Mouse (Mus musculus): ENCODE measurements at regions not wholly inside any gene's neighbourhood (a gene's known extent, or its start where the extent isn't known, plus 50 kb on each side); places are given as distances from the start of the nearest gene placed in this dataset.
A peak's percentile ranks its signal among the peaks of the same experiment; 100 is the strongest.

DNA sequence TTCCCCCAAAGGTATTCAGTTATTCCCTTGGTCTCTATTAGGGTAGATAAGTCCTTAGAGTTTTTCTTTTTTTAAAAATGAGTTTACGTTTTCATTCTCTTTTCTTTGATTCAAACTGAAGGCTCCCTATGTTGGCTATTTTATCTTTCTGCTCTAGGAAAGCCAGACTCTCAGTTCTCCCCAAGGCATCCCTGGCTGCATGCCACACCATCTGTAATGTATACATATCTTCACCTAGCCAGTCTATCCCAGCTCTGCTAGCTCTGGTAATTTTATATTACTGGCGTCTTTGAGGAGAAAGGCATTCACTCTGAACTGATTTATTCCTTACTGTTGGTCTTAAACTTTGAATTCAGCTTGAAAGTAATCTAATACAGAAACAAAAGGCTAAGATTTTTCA, 65.2 kb upstream of the Cabcoco1 start:
- ATAC-seq (replicated peaks in 1 of 2; ENCODE audit: insufficient read depth in 1 of 2, low FRiP score in 2 of 2, low TSS enrichment in 1 of 2, low read depth in 1 of 2, poor library complexity in 2 of 2, severe bottlenecking in 2 of 2), result no peak

- no peak for ATAC-seq (replicated peaks in 1 of 2; ENCODE audit: insufficient read depth in 1 of 2, low FRiP score in 2 of 2, low TSS enrichment in 1 of 2, low read depth in 1 of 2, poor library complexity in 2 of 2, severe bottlenecking in 2 of 2)
Observed at GRCm38 (mm10) chr10:68611906-68612305, 70.2 kb upstream of the Cabcoco1 start.

DNA sequence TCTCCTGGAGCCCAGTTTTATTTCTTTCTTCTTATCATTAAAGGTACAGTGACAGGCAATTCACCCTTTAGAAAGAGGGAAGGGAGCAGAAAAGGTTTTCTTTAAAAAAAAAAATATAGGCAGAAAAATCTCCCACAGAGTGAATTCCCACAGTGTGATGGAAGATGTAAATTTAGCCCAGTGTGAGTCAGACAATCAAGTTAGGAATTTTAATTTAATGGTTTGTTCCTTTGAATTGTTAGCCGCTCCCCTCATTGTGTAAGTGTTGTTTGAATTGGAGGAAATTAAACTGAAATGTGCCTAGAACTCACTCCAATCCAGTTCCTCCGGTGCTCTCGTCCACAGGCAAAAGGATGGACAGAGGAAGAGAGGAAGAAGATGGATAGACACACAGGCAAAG, 71.0 kb upstream of the Cabcoco1 start:
- no peak for ATAC-seq (replicated peaks in 1 of 2; ENCODE audit: insufficient read depth in 1 of 2, low FRiP score in 2 of 2, low TSS enrichment in 1 of 2, low read depth in 1 of 2, poor library complexity in 2 of 2, severe bottlenecking in 2 of 2)

DNA sequence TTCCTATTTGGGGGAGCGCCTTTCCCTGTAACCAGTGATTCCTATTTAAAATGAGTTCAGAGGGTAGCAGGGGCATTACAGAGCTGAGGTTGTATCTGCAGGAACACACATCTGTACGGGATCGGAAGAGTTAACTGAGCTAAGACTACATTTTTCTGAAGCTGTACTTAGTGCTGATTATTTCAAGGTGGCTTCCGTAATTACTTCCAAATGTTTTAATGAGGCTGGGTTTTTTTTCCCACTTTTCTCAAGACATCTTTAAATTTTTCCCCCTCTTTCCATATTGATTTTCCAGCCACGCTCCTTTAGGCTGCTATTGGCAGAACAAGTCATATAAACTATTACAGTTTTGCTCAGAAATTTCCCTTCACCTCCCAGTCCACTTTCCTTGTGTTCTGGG, 82.1 kb upstream of the Cabcoco1 start:
- ATAC-seq (replicated peaks in 1 of 2; ENCODE audit: insufficient read depth in 1 of 2, low FRiP score in 2 of 2, low TSS enrichment in 1 of 2, low read depth in 1 of 2, poor library complexity in 2 of 2, severe bottlenecking in 2 of 2), result no peak

GRCm38 (mm10) chr10:68625329-68625728, 83.6 kb upstream of the Cabcoco1 start:
- no peak; a peak in 1 of 4 replicates for ATAC-seq (replicated peaks in 1 of 2; ENCODE audit: insufficient read depth in 1 of 2, low FRiP score in 2 of 2, low TSS enrichment in 1 of 2, low read depth in 1 of 2, poor library complexity in 2 of 2, severe bottlenecking in 2 of 2)

GRCm38 (mm10) chr10:68625752-68626151, 84.1 kb upstream of the Cabcoco1 start:
- no peak for ATAC-seq (replicated peaks in 1 of 2; ENCODE audit: insufficient read depth in 1 of 2, low FRiP score in 2 of 2, low TSS enrichment in 1 of 2, low read depth in 1 of 2, poor library complexity in 2 of 2, severe bottlenecking in 2 of 2)

DNA sequence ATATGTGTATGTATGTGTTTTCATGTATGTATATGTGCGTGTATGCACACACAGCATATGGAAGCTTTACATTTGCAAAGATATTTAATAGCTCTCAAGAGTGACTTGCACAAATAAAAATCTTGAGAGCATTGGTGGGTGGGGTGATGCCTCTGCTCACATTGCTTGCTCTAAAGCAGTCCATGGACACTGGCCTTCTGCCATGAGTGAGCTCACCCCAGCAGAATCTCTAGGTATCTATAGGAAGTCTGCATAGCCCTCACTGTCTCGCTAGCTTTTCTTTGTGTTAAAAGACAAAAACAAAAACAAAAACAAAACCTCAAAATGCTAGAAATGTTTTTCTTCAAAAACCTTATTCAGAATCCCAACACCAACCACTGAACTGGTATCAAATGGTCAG, 87.8 kb upstream of the Cabcoco1 start:
- no peak for ATAC-seq (replicated peaks in 1 of 2; ENCODE audit: insufficient read depth in 1 of 2, low FRiP score in 2 of 2, low TSS enrichment in 1 of 2, low read depth in 1 of 2, poor library complexity in 2 of 2, severe bottlenecking in 2 of 2)

DNA sequence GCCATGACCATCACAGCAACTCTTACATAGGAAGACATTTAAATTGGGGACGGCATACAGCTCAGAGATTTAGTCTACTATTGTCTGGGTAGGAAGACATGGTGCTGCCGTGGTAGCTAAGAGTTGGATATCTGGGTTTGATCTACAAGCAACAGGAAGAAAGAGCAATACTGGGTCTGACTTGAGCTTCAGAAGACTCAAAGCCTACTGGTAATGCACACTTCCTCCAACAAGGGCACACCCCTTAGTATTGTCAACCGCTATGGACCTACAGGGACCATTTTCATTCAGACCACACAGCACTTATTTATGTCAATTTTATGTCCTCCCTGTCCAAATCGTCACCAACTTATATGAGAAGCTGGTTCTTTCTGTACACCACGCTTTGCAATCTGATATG, 90.3 kb upstream of the Tmem26 start:
- no peak for ATAC-seq (replicated peaks in 1 of 2; ENCODE audit: insufficient read depth in 1 of 2, low FRiP score in 2 of 2, low TSS enrichment in 1 of 2, low read depth in 1 of 2, poor library complexity in 2 of 2, severe bottlenecking in 2 of 2)

DNA sequence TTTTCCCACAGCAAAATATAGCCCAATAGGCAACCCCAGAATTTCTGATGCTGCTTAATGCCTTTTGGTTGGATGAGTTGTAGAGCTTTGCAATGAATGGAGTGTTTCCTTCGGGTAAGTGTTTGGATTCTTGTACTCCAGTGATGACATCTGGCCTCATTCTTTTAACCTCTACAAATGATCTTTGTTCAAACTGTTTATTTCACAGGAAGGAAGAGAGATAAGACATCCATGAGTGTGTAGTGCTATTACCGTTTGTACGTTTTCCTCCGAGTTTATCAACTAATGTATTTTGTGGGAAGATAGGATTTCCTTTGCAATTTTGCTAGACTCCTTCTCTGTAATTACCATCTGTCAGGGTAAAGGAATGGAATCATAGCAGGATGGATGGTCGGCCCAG, 70.7 kb upstream of the Tmem26 start:
- ATAC-seq (replicated peaks in 1 of 2; ENCODE audit: insufficient read depth in 1 of 2, low FRiP score in 2 of 2, low TSS enrichment in 1 of 2, low read depth in 1 of 2, poor library complexity in 2 of 2, severe bottlenecking in 2 of 2), result no peak

- ATAC-seq (replicated peaks in 1 of 2; ENCODE audit: insufficient read depth in 1 of 2, low FRiP score in 2 of 2, low TSS enrichment in 1 of 2, low read depth in 1 of 2, poor library complexity in 2 of 2, severe bottlenecking in 2 of 2), result no peak
Observed at GRCm38 (mm10) chr10:68655491-68655890, 68.0 kb upstream of the Tmem26 start.

DNA sequence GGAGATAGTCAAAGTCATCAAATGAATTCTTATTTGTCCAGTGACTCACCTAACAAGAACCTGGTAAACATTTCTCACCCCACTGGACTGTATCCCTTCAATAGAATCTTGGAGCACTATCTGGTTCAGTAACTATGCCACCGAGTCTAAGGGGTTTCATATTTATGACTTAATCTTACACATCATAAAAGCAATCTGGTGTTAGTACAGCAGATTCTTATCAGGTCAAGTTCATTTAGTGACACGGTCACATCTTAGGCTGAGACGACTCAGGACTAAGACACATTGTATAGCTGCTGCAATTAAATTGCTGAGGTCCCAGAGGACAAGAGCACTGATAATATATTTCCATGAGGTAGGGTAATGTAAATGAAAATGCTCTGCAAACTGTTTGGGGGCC, 57.4 kb upstream of the Tmem26 start:
- ATAC-seq (replicated peaks in 1 of 2; ENCODE audit: insufficient read depth in 1 of 2, low FRiP score in 2 of 2, low TSS enrichment in 1 of 2, low read depth in 1 of 2, poor library complexity in 2 of 2, severe bottlenecking in 2 of 2), result no peak

- ATAC-seq (replicated peaks in 1 of 2; ENCODE audit: insufficient read depth in 1 of 2, low FRiP score in 2 of 2, low TSS enrichment in 1 of 2, low read depth in 1 of 2, poor library complexity in 2 of 2, severe bottlenecking in 2 of 2), result no peak
Observed at GRCm38 (mm10) chr10:68669330-68669729, 54.1 kb upstream of the Tmem26 start.

DNA sequence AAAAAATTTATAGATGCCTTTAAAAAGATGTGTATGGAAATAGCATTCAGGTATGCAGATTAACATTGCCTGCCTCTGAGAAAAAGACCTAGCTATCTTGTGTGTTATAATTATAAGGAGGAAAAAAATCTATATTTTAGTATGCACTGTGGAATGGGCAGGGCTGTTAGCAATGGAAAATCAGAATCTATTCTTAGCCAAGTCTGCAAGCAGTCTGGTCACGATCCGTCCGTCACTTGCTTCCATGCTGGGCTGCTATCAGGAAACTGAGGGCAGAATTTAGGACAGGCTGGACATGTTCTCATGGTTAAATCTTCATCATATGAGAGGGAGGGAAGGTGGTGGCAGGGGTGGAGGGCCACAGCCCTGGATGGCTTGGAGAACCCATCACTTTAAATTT, 53.5 kb upstream of the Tmem26 start:
- no peak for ATAC-seq (replicated peaks in 1 of 2; ENCODE audit: insufficient read depth in 1 of 2, low FRiP score in 2 of 2, low TSS enrichment in 1 of 2, low read depth in 1 of 2, poor library complexity in 2 of 2, severe bottlenecking in 2 of 2)

- ATAC-seq (replicated peaks in 1 of 2; ENCODE audit: insufficient read depth in 1 of 2, low FRiP score in 2 of 2, low TSS enrichment in 1 of 2, low read depth in 1 of 2, poor library complexity in 2 of 2, severe bottlenecking in 2 of 2), result no peak
Observed at GRCm38 (mm10) chr10:68672291-68672690, 51.2 kb upstream of the Tmem26 start.

GRCm38 (mm10) chr10:68673102-68673872, 50.2 kb upstream of the Tmem26 start:
- ATAC-seq (replicated peaks in 1 of 2; ENCODE audit: insufficient read depth in 1 of 2, low FRiP score in 2 of 2, low TSS enrichment in 1 of 2, low read depth in 1 of 2, poor library complexity in 2 of 2, severe bottlenecking in 2 of 2), result peak; percentile 99
